Mouse (Mus musculus) heart, postnatal 0 days (tissue): ENCODE data around the gene Bmi1. TPM values are rescaled to one million over a fixed set of nuclear protein-coding genes. Genes with fewer than 3 reads are reported as not detected.

Experiments
- ATAC-seq: fragments of 200-750 bp; cut with Nextera tagmentation; 2 replicates; pipeline ENCODE4 v1.8.0; 2017; ENCODE audit warnings: low read depth, moderate number of reproducible peaks, moderate library complexity; ENCODE audit not compliant: insufficient read depth
- DNase-seq: peaks from one replicate; pipeline ENCODE4 v3.0.0-alpha.2; 2016; ENCODE audit warnings: low spot score
- H3K27ac ChIP-seq: fragments of 300-500 bp; sonication (generic); 2 replicates; pipeline ENCODE4 v1.5.1; 2014; ENCODE audit warnings: low read depth, mild to moderate bottlenecking
- H3K27me3 ChIP-seq: fragments of 300-500 bp; sonication (generic); 2 replicates; pipeline ENCODE4 v1.6.1; 2014; ENCODE audit warnings: low read length, mixed read lengths; ENCODE audit not compliant: control insufficient read depth, insufficient read depth
- H3K36me3 ChIP-seq: fragments of 300-500 bp; sonication (generic); replicated peaks from 2 replicates; pipeline ENCODE4 v1.6.1; 2014; ENCODE audit warnings: low read length, mixed read lengths; ENCODE audit not compliant: control insufficient read depth, insufficient read depth
- H3K4me1 ChIP-seq: fragments of 300-500 bp; sonication (generic); 2 replicates; pipeline ENCODE4 v1.6.1; 2014; ENCODE audit warnings: antibody characterized with exemption; ENCODE audit not compliant: control insufficient read depth, insufficient read depth
- H3K4me2 ChIP-seq: fragments of 300-500 bp; sonication (generic); 2 replicates; pipeline ENCODE4 v1.6.1; 2014; ENCODE audit warnings: low read depth, mild to moderate bottlenecking, low read length, moderate library complexity
- H3K4me3 ChIP-seq: fragments of 300-500 bp; sonication (generic); 2 replicates; pipeline ENCODE4 v1.5.1; 2014; ENCODE audit warnings: low read depth, low read length
- H3K9ac ChIP-seq: fragments of 300-500 bp; sonication (generic); replicated peaks from 2 replicates; pipeline ENCODE4 v1.6.1; 2014; ENCODE audit warnings: low read depth, low read length, mixed read lengths
- H3K9me3 ChIP-seq: fragments of 300-500 bp; sonication (generic); replicated peaks from 2 replicates; pipeline ENCODE4 v1.6.1; 2016; ENCODE audit warnings: low read length; ENCODE audit not compliant: control insufficient read depth
- CTCF ChIP-seq: IDR thresholded peaks from 2 replicates; pipeline ENCODE4 v1.5.1; 2016; ENCODE audit warnings: antibody characterized with exemption, control low read depth, low read depth
- EP300 ChIP-seq: IDR thresholded peaks from 2 replicates; pipeline ENCODE4 v1.6.1; 2016; ENCODE audit warnings: antibody characterized with exemption, low read depth
- WGBS: fragments of 180-500 bp; shearing (Covaris S2); extraction: QIAGEN DNeasy Blood & Tissue Kit; methylation state at CpG from one replicate; pipeline ENCODE4 v1.1.7; 2014; 5-methylcytosine and 5-hydroxymethylcytosine counted together
- polyA plus RNA-seq: library from polyadenylated mRNA; unstranded; fragments of >200 nt; fragmentation: Nextera tagmentation; extraction: Ambion mirVana; gene quantifications from 2 replicates; pipeline ENCODE4 v1.2.1, GENCODE M21; 2015
- total RNA-seq: library from RNA; depleted of rRNA; stranded (reverse); fragments of >200 nt; gene quantifications from 2 replicates; pipeline ENCODE4 v1.2.3, GENCODE M21; 2014; ENCODE audit warnings: low replicate concordance

The Bmi1 gene
- total and polyA plus RNA-seq, 2 experiments from 2014 or later = 14.7 to 46.6 TPM

- Histone ChIP-seq H3K4me3 (no peak overlapping the region), H3K4me1 (no peaks in the 10 kb centered on the region), H3K9me3 (no peaks in the 10 kb centered on the region), H3K36me3 (no peaks in the 10 kb centered on the region), H3K27ac (no peak overlapping the region), H3K9ac (no peak overlapping the region), H3K27me3 (no peaks in the 10 kb centered on the region), H3K4me2 (no peak overlapping the region)
- DNase-seq (peak; percentile 37), ATAC-seq (no peak)
- TF ChIP-seq CTCF (no peak), EP300 (no peak)
- 46% methylated on average over 6 of the region's 6 CpGs for WGBS
Measured at GRCm38 (mm10) chr2:18671041-18671440, 5.8 kb upstream of the Bmi1 start.

- Histone ChIP-seq H3K27ac (peak within 1 kb of the TSS; percentile 99), H3K4me3 (peak within 1 kb of the TSS; percentile 95), H3K9me3 (no peaks in the 10 kb centered on the region), H3K9ac (peak within 1 kb of the TSS; percentile 97), H3K4me1 (no peaks in the 10 kb centered on the region), H3K27me3 (no peaks in the 10 kb centered on the region), H3K36me3 (no peaks in the 10 kb centered on the region), H3K4me2 (peak within 1 kb of the TSS; percentile 90)
- peak; percentile 81 for ATAC-seq
- peak; percentile 83 for DNase-seq
- WGBS = under 1% methylated on average over 60 of the region's 91 CpGs
- TF ChIP-seq CTCF (no peak), EP300 (no peak)
Measured at GRCm38 (mm10) chr2:18672133-18672765, 4.6 kb upstream of the Bmi1 start, which contains the start of gene Commd3. Gene Commd3 (plus strand): TSS chr2:18672384.

DNA sequence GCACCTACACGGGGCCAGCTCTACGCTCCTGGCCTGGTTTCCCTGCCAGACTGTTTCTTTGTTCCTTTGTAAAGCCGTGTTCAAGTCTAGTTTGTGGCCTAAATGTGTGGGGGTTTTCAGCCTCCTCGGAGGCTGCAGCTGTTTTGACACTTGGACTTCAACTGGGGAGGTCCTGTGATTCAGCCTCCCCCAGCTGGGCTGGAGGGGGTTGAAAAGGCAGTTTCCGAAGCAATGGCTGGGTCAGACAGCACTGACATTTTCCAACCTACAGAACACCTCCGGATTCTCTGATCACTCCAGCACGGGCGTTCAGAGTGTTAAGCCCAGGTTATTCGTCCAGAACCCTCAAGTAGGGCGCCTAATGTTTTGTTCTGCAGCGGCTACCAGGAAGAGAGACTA, 4.1 kb upstream of the Bmi1 start:
- TF ChIP-seq EP300 (no peak), CTCF (no peak)

GRCm38 (mm10) chr2:18673766-18674165, 3.1 kb upstream of the Bmi1 start:
- TF ChIP-seq EP300 (no peak), CTCF (no peak)

More for the DNA sequence above, 4.1 kb upstream of the Bmi1 start:
- Histone ChIP-seq H3K4me2 (peak overlapping the region; percentile 90), H3K27me3 (no peaks in the 10 kb centered on the region), H3K4me3 (peak overlapping the region; percentile 95), H3K9ac (peak overlapping the region; percentile 97), H3K36me3 (no peaks in the 10 kb centered on the region), H3K27ac (peak overlapping the region; percentile 99), H3K9me3 (no peaks in the 10 kb centered on the region), H3K4me1 (no peaks in the 10 kb centered on the region)
- ATAC-seq (no peak), DNase-seq (no peak)
- WGBS = under 1% methylated on average over 11 of the region's 11 CpGs

DNA sequence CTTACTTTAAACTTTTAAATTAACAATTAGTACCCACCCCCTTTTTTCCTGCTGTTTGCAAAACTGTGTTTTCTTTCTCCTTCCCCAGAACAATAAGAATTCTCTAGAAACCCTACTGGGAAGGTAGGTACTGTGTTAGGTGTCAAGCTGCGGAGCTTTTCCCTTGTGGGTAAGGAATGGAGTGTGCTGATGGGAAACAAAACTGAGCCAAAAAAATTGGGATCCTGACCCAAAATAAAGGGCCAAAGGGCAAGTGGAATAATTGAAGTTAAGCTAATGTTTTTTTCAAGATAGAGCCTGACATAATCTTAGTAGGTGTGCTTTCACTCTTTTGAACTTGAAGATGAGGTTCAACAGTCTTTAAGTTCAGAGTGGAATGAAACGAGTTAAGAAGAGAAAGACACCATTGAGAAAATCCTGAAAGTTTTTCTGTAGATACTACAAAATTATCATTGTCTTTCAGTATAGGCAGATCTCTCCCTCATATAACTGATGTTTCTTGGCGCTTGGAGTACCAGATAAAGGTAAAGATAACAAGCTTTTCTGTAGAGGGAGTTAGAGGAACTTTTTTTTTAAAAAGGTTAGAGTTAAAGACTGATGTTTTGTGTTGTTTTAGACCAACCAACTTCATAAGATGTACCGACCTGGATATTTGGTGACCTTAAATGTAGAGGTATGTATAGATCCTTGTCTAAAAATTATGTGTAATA, 2.5 kb upstream of the Bmi1 start:
- H3K27ac ChIP-seq = no peak overlapping the region
- H3K4me2 ChIP-seq = no peak overlapping the region
- H3K9me3 ChIP-seq = no peaks in the 10 kb centered on the region
- TF ChIP-seq CTCF = no peak
- TF ChIP-seq EP300 = no peak
- no peak for ATAC-seq
- H3K27me3 ChIP-seq = peaks cover 4% of the 10 kb centered on the region; the same call in 1 of the 2 replicates
- no peaks in the 10 kb centered on the region for H3K36me3 ChIP-seq
- WGBS = 83% methylated on average over 4 of the region's 4 CpGs
- no peak overlapping the region for H3K9ac ChIP-seq
- DNase-seq = no peak
- no peak overlapping the region for H3K4me3 ChIP-seq
- peaks cover 11% of the 10 kb centered on the region; the same call in 1 of the 2 replicates for H3K4me1 ChIP-seq

More at GRCm38 (mm10) chr2:18673766-18674165, 3.1 kb upstream of the Bmi1 start:
- no peak overlapping the region for H3K4me3 ChIP-seq
- DNase-seq = no peak
- no peak overlapping the region for H3K4me2 ChIP-seq
- H3K27me3 ChIP-seq = no peaks in the 10 kb centered on the region
- no peaks in the 10 kb centered on the region for H3K36me3 ChIP-seq
- 68% methylated on average over 4 of the region's 4 CpGs for WGBS
- no peak for ATAC-seq
- no peaks in the 10 kb centered on the region for H3K9me3 ChIP-seq
- H3K9ac ChIP-seq = no peak overlapping the region
- no peak overlapping the region for H3K27ac ChIP-seq
- H3K4me1 ChIP-seq = peaks cover 7% of the 10 kb centered on the region; the same call in 1 of the 2 replicates
